Mouse (Mus musculus) kidney, adult 2 months (tissue): ENCODE measurements at regions not wholly inside any gene's neighbourhood (a gene's known extent, or its start where the extent isn't known, plus 50 kb on each side); places are given as distances from the start of the nearest gene placed in this dataset.

Experiments
- CTCF ChIP-seq: fragments of 200-500 bp; conservative IDR thresholded peaks from 2 replicates; pipeline ENCODE4 v1.5.1; 2011; ENCODE audit warnings: low read depth, mild to moderate bottlenecking, control low read depth, low read length, moderate library complexity, mixed read lengths; ENCODE audit not compliant: insufficient read depth, insufficient read length
- POLR2A ChIP-seq: fragments of 200-500 bp; IDR thresholded peaks from one replicate; pipeline ENCODE4 v1.6.1; 2011; ENCODE audit warnings: low read depth, low read length, control low read depth

DNA sequence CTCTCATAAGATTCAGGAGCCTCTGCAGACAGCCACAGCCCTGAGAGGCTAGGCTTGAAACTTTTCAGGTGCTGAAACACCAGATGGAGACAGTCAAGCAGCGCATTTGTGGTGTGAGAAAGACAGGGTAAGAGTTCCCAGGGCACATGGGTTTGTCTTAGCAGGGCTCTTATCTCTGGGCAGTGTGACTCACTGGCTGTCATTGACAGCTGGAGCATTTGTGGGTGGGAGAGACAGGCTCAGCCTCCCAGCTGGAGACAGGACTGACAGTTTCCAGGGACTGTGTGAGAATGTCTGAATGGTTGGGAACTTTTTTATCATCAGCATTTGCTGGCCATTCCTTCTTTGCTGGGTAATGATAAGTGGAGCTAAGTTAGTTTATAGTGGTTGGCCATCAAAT lies 53.9 kb upstream of the Vav3 start:
- no peak for TF ChIP-seq CTCF
- TF ChIP-seq POLR2A = no peak
